Mouse (Mus musculus): Measurements from ENCODE around the gene Nanos2. TPM values are rescaled to one million over a fixed set of nuclear protein-coding genes. Genes with fewer than 3 reads are reported as not detected.

The Nanos2 gene
- polyA plus RNA-seq, 1 experiment from 2014 or later, result not detected

DNA sequence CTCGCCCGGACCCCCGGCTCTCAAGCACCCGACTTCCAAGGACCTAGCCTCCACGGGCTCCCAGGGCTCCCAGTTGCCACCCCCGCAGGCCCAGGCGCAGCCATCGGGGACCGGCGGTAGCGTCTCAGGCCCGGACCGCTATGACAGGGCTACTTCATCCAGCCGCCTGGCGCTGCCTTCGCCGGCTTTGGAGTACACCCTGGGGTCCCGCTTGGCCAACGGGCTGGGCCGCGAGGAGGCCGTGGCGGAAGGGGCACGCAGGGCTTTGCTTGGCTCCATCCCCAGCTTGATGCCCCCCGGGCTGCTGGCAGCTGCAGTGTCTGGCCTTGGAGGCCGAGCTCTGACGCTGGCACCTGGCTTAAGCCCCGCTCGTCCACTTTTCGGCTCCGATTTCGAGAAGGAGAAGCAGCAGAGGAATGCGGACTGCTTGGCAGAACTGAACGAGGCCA, 17.5 kb downstream of the Nanos2 start:
- peaks cover 27% of the 10 kb centered on the region for H3K36me3 ChIP-seq (ENCODE audit: control insufficient read depth, insufficient read depth, low read length)
- H3K4me3 ChIP-seq (ENCODE audit: low read depth, low read length), result peak overlapping the region; percentile 92
- H3K4me1 ChIP-seq (replicated peaks; ENCODE audit: control insufficient read depth, insufficient read depth, low read length), result peaks cover 41% of the 10 kb centered on the region
- no peak for ATAC-seq (replicated peaks; ENCODE audit: low FRiP score, low TSS enrichment, low read depth)
- H3K27me3 ChIP-seq (replicated peaks; ENCODE audit: control insufficient read depth, insufficient read depth, low read length), result no peaks in the 10 kb centered on the region
- DNase-seq (ENCODE audit: low spot score), result peak; percentile 69
- WGBS, result 4% methylated on average over 34 of the region's 34 CpGs
- peak overlapping the region; percentile 80 for H3K9ac ChIP-seq (ENCODE audit: low read length)
- no peaks in the 10 kb centered on the region for H3K9me3 ChIP-seq (ENCODE audit: control insufficient read depth, low read length)
- peak overlapping the region; percentile 95 for H3K27ac ChIP-seq (ENCODE audit: low read depth)
- peak overlapping the region; percentile 97 for H3K4me2 ChIP-seq (ENCODE audit: low read length)

DNA sequence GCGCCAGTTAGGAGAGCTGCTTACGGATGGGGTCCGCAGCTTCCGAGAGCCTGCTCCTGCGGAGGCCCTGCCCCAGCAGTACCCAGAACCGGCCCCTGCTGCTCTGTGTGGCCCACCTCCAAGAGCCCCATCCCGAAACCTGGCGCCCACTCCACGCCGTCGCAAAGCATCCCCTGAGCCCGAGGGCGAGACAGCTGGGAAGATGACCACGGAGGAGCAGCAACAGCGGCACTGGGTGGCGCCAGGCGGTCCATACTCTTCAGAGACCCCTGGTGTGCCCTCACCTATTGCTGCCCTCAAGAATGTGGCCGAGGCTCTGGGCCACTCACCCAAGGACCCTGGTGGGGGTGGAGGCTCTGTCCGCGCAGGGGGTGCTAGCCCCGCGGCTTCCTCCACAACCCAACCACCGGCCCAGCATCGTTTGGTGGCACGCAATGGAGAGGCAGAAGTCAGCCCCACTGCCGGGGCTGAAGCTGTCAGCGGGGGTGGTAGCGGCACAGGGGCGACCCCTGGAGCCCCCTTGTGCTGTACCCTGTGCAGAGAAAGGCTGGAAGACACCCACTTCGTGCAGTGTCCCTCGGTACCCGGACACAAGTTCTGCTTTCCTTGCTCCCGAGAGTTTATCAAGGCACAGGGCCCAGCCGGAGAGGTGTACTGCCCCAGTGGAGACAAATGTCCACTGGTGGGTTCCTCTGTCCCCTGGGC, 18.4 kb downstream of the Nanos2 start:
- H3K9me3 ChIP-seq (ENCODE audit: control insufficient read depth, low read length), result no peaks in the 10 kb centered on the region
- DNase-seq (ENCODE audit: low spot score), result no peak
- H3K4me1 ChIP-seq (replicated peaks; ENCODE audit: control insufficient read depth, insufficient read depth, low read length), result peaks cover 41% of the 10 kb centered on the region
- peak overlapping the region; percentile 92 for H3K4me3 ChIP-seq (ENCODE audit: low read depth, low read length)
- H3K27ac ChIP-seq (ENCODE audit: low read depth), result no peak overlapping the region
- H3K9ac ChIP-seq (ENCODE audit: low read length), result peak overlapping the region; percentile 80; the same call in 1 of the 2 replicates
- peaks cover 27% of the 10 kb centered on the region for H3K36me3 ChIP-seq (ENCODE audit: control insufficient read depth, insufficient read depth, low read length)
- no peak for ATAC-seq (replicated peaks; ENCODE audit: low FRiP score, low TSS enrichment, low read depth)
- WGBS, result 79% methylated on average over 34 of the region's 34 CpGs
- no peaks in the 10 kb centered on the region for H3K27me3 ChIP-seq (replicated peaks; ENCODE audit: control insufficient read depth, insufficient read depth, low read length)
- peak overlapping the region; percentile 97 for H3K4me2 ChIP-seq (ENCODE audit: low read length)

DNA sequence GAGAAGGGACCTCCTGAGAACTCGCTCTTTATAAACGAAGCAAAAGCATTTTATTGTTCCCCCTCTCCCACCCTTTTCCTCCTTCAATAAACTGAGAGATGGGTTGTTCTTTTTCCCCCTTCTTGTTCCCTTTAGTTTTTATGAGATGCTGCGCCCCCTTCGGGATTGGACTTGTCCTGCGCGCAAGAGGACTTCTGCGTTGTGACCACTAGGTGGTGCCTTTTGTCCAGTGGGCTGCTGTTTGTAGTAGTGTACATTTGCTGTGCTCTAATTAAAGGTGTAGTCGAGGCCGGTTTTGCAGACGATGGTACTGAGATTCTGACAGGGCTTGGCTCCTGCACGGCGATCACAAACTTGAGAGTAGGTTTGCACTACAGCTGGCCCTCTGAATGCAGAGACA, 19.3 kb downstream of the Nanos2 start:
- Histone ChIP-seq H3K36me3 (ENCODE audit: control insufficient read depth, insufficient read depth, low read length) (peaks cover 27% of the 10 kb centered on the region), H3K4me3 (ENCODE audit: low read depth, low read length) (0 out of 2 replicates have a peak overlapping the region, but pooled peaks have one; percentile 3), H3K27ac (ENCODE audit: low read depth) (peak overlapping the region; percentile 43; the same call in 1 of the 2 replicates), H3K9ac (ENCODE audit: low read length) (no peak overlapping the region), H3K4me1 (replicated peaks; ENCODE audit: control insufficient read depth, insufficient read depth, low read length) (peaks cover 34% of the 10 kb centered on the region), H3K9me3 (ENCODE audit: control insufficient read depth, low read length) (no peaks in the 10 kb centered on the region), H3K4me2 (ENCODE audit: low read length) (peak overlapping the region; percentile 97), H3K27me3 (replicated peaks; ENCODE audit: control insufficient read depth, insufficient read depth, low read length) (no peaks in the 10 kb centered on the region)
- WGBS, result 4% methylated on average over 12 of the region's 12 CpGs
- DNase-seq (ENCODE audit: low spot score) (peak; percentile 91), ATAC-seq (replicated peaks; ENCODE audit: low FRiP score, low TSS enrichment, low read depth) (no peak; the same call in 1 of the 2 replicates)

DNA sequence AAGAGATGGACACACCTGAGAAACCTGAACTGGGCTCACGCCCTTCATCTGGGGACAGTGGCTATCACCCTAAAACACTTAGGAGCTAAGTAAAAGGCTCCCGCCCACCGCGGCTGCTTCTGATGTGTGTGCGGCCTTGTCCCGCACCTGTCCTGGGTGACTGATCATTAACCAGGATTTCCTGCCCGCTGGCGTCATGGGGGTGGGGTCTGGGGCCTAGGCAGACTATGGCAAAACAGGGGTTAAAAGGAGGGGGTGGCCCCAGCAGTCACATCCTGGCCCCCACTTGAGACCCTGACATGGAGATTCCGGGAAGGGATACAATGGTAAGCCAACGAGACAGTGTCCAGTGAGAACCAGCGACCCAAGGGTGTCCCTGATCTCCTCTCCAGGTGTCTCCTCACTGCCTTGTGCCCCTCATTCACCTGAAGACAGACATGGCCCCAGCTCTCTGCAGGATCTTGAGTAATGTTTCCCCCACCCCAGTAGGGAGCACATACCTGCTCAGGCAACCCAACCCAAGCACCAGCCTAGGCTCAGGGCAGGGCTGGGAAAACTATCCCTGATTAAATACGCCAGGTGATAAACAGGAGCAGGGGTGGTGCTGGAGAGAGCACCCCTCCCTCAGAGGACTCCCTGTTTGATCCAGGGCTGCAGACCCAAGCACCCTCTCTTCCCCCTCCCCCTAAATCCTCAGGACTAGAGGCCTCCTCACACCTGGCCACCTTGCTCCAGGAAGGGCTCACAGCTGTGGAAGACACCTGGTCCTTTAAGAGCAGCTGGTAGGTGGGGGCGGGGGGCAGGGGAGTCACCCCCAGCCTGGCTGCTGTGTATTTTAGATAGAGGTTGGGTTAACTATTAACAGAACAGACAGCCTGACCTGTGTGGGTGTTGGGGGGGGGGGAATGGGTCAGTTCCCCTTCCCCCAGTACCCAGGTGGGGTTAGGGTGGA, 20.1 kb downstream of the Nanos2 start:
- Histone ChIP-seq H3K4me2 (ENCODE audit: low read length) (peak overlapping the region; percentile 35), H3K4me1 (replicated peaks; ENCODE audit: control insufficient read depth, insufficient read depth, low read length) (peaks cover 35% of the 10 kb centered on the region), H3K27me3 (replicated peaks; ENCODE audit: control insufficient read depth, insufficient read depth, low read length) (no peaks in the 10 kb centered on the region), H3K27ac (ENCODE audit: low read depth) (peak overlapping the region; percentile 57), H3K36me3 (ENCODE audit: control insufficient read depth, insufficient read depth, low read length) (peaks cover 27% of the 10 kb centered on the region), H3K9ac (ENCODE audit: low read length) (0 out of 2 replicates have a peak overlapping the region, but pooled peaks have one; percentile 13), H3K4me3 (ENCODE audit: low read depth, low read length) (peak overlapping the region; percentile 8; the same call in 1 of the 2 replicates), H3K9me3 (ENCODE audit: control insufficient read depth, low read length) (no peaks in the 10 kb centered on the region)
- WGBS, result 58% methylated on average over 13 of the region's 13 CpGs
- ATAC-seq (replicated peaks; ENCODE audit: low FRiP score, low TSS enrichment, low read depth) (peak; percentile 66), DNase-seq (ENCODE audit: low spot score) (peak; percentile 79)

DNA sequence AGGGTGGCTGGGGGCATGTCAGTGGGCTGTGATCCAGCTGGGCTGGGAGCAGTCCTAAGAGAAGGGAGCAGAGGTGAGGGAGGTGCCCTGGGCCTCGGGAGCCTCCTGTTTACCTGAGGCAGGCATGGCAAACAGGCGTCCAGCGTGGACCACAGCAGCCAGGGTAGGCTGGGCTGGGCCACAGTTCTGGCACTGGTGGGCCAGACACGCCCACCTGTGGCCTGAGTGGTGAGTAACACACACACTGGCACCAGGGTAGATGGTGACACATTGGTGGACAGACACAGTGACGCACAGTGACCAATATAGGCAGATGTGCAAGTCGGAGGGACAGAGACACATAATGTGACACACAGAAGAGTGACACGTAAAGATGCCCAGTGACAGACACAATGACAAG, 23.4 kb downstream of the Nanos2 start:
- no peak for ATAC-seq (replicated peaks; ENCODE audit: low FRiP score, low TSS enrichment, low read depth)
- H3K27ac ChIP-seq (ENCODE audit: low read depth), result no peak overlapping the region
- peaks cover 18% of the 10 kb centered on the region for H3K36me3 ChIP-seq (ENCODE audit: control insufficient read depth, insufficient read depth, low read length)
- H3K27me3 ChIP-seq (replicated peaks; ENCODE audit: control insufficient read depth, insufficient read depth, low read length), result no peaks in the 10 kb centered on the region
- no peak overlapping the region for H3K9ac ChIP-seq (ENCODE audit: low read length)
- no peaks in the 10 kb centered on the region for H3K9me3 ChIP-seq (ENCODE audit: control insufficient read depth, low read length)
- no peak overlapping the region for H3K4me2 ChIP-seq (ENCODE audit: low read length)
- no peak overlapping the region for H3K4me3 ChIP-seq (ENCODE audit: low read depth, low read length)
- no peak for DNase-seq (ENCODE audit: low spot score)
- peaks cover 22% of the 10 kb centered on the region for H3K4me1 ChIP-seq (replicated peaks; ENCODE audit: control insufficient read depth, insufficient read depth, low read length)
- 75% methylated on average over 7 of the region's 7 CpGs for WGBS

DNA sequence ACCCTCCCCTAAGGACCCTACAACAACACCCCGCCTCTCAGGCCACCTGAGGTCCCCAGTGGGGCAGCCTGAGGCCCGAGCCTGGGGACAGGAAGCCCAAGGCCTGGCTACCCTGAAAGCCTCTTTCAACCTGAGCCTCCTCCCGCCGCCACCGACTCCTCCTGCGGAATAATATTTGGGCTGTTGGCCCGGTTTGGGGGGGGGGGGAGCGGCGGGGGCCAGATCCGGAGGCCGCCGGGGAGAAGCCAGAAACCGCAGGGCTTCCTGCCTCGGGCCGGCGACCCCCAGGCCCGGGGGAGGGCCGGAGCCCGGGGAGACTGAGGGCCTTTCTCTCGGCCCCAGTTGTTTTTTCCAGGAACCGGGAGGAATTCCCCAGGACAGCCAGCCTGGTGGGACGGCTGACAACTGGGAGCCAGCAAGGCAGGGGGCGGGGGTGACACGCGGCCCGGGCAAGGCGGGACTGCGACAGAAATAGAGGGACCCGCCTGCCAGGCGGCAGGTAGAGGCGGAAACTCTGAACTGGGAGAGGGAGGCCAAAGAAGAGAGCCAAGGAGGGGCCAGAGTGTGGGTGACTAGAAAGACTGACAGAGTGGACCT, 24.9 kb downstream of the Nanos2 start:
- H3K27me3 ChIP-seq (replicated peaks; ENCODE audit: control insufficient read depth, insufficient read depth, low read length), result no peaks in the 10 kb centered on the region
- H3K4me2 ChIP-seq (ENCODE audit: low read length), result peak overlapping the region; percentile 60
- DNase-seq (ENCODE audit: low spot score) (peak; percentile 70), ATAC-seq (replicated peaks; ENCODE audit: low FRiP score, low TSS enrichment, low read depth) (peak; percentile 22; the same call in 1 of the 2 replicates)
- H3K36me3 ChIP-seq (ENCODE audit: control insufficient read depth, insufficient read depth, low read length), result peaks cover 4% of the 10 kb centered on the region
- H3K27ac ChIP-seq (ENCODE audit: low read depth), result peak overlapping the region; percentile 70
- peak overlapping the region; percentile 25 for H3K4me3 ChIP-seq (ENCODE audit: low read depth, low read length)
- H3K9ac ChIP-seq (ENCODE audit: low read length), result peak overlapping the region; percentile 62
- peaks cover 14% of the 10 kb centered on the region for H3K4me1 ChIP-seq (replicated peaks; ENCODE audit: control insufficient read depth, insufficient read depth, low read length)
- H3K9me3 ChIP-seq (ENCODE audit: control insufficient read depth, low read length), result no peaks in the 10 kb centered on the region
- 3% methylated on average over 27 of the region's 31 CpGs for WGBS

DNA sequence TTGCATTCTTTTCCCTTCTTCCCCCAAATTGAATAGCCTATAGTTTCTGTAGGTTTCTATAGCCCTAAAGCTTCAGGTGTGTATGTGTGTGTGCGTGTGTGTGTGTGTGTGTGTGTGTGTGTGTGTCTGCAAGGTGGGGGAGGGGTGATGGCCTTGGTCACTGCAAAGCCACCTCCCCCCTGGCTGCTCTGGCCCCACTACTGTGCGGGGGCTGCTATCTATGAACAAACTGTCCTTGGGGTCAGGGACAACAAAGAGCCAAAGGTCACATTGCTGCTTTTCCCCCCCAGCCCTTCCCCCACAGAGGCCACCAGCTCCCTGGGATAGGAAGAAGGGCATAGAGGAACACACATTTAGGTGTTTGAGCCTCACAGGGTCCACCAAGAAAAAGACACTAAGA, 25.7 kb downstream of the Nanos2 start:
- no peak overlapping the region for H3K4me3 ChIP-seq (ENCODE audit: low read depth, low read length)
- H3K9me3 ChIP-seq (ENCODE audit: control insufficient read depth, low read length), result no peaks in the 10 kb centered on the region
- peaks cover 14% of the 10 kb centered on the region for H3K4me1 ChIP-seq (replicated peaks; ENCODE audit: control insufficient read depth, insufficient read depth, low read length)
- no peaks in the 10 kb centered on the region for H3K36me3 ChIP-seq (ENCODE audit: control insufficient read depth, insufficient read depth, low read length)
- no peaks in the 10 kb centered on the region for H3K27me3 ChIP-seq (replicated peaks; ENCODE audit: control insufficient read depth, insufficient read depth, low read length)
- H3K9ac ChIP-seq (ENCODE audit: low read length), result no peak overlapping the region
- H3K27ac ChIP-seq (ENCODE audit: low read depth), result no peak overlapping the region
- DNase-seq (ENCODE audit: low spot score) (no peak), ATAC-seq (replicated peaks; ENCODE audit: low FRiP score, low TSS enrichment, low read depth) (no peak)
- H3K4me2 ChIP-seq (ENCODE audit: low read length), result no peak overlapping the region
- WGBS, result 39% methylated on average over 2 of the region's 2 CpGs

DNA sequence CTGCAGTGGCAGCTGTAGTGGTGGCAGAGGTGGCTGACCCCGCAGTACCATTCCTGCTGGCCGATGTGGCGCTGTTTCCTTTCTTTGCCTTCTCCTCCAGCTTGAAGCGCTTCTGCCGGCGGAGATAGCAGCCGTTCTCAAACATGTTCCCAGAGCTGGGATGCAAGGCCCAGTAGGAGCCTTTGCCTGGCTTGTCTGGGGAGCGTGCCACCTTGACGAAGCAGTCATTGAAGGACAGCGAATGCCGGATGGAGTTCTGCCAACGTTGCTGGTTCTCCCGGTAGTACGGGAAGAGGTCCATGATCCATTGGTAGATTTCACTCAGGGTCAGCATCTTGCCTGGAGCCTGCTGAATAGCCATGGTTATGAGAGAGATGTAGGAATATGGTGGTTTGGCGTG, 27.3 kb downstream of the Nanos2 start:
- Histone ChIP-seq H3K9me3 (ENCODE audit: control insufficient read depth, low read length) (no peaks in the 10 kb centered on the region), H3K4me1 (replicated peaks; ENCODE audit: control insufficient read depth, insufficient read depth, low read length) (peaks cover 10% of the 10 kb centered on the region), H3K4me2 (ENCODE audit: low read length) (no peak overlapping the region), H3K27ac (ENCODE audit: low read depth) (no peak overlapping the region), H3K27me3 (replicated peaks; ENCODE audit: control insufficient read depth, insufficient read depth, low read length) (no peaks in the 10 kb centered on the region), H3K9ac (ENCODE audit: low read length) (0 out of 2 replicates have a peak overlapping the region, but pooled peaks have one; percentile 3), H3K36me3 (ENCODE audit: control insufficient read depth, insufficient read depth, low read length) (no peaks in the 10 kb centered on the region), H3K4me3 (ENCODE audit: low read depth, low read length) (no peak overlapping the region)
- 66% methylated on average over 15 of the region's 15 CpGs for WGBS
- ATAC-seq (replicated peaks; ENCODE audit: low FRiP score, low TSS enrichment, low read depth) (no peak), DNase-seq (ENCODE audit: low spot score) (no peak)

Measured in intestine, embryonic 14.5 days (tissue).